Mouse (Mus musculus): ENCODE results near the gene Mapt.

DNA sequence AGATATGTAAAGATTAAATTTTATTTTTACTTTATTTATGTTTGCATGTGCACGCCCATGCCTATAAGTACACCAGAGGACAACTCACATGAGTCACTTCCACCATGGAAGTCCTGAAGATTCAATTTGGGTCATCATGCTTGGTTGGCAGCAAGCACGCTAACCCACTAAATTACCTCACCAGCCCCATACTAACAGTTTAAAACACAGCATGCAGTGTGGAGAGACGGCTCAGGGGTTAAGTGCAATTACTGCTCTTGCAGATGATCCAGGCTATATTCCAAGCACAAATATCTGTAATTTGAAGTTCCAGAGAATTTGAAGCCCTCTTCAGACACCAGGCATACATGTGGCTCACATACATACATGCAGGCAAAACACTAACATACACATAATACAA, 145.1 kb downstream of the Mapt start:
- TF ChIP-seq POLR2A (IDR thresholded peaks at IDR 0.05; ENCODE audit: control insufficient read depth, low read depth, low read length) = no peak
- no peak for TF ChIP-seq CTCF (IDR thresholded peaks at IDR 0.05; ENCODE audit: control insufficient read depth, insufficient read depth, insufficient replicate concordance, low read depth, low read length)

All from testis, adult 2 months (tissue).